Mouse (Mus musculus) frontal cortex, adult 2 months (tissue): ENCODE data around the gene Dpp6. TPM values are rescaled to one million over a fixed set of nuclear protein-coding genes. Genes with fewer than 3 reads are reported as not detected.

Experiments
- DNase-seq, 2 experiments: peaks; one replicate each; pipeline ENCODE4 v3.0.0; 2022; ENCODE audit warnings: low spot score in 1 of 2; ENCODE audit errors: extremely low spot score in 1 of 2
- polyA plus RNA-seq: library from polyadenylated mRNA; depleted of rRNA; stranded (reverse); fragments of >200 nt; gene quantifications from 2 replicates; pipeline ENCODE4 v1.2.3, GENCODE M21; 2012

Gene Dpp6
- polyA plus RNA-seq, 1 experiment = 133 TPM

- DNase-seq = peak in 1 of 2 experiments; percentile 20
Observed at GRCm38 (mm10) chr5:27716026-27716425, 899.0 kb downstream of the Dpp6 start.

DNA sequence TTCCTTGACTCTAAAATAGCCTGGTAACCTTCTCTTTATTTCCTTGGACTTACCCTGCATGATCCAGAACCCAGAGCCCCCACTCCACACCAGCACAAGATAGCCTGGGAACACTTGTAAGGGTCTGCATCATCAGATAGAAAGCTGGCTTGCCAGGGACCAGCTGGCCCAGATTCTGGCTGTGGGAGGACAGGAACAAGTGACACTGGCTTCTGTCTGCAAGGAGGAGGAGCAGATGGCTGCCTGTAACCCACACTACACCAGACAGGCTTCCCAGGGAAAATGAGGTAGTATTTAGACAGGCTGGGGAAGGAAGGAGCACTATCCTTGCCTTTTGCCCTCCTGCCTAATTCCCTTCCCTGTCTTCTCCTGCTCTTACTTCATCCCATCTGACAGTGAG is 900.3 kb downstream of the Dpp6 start:
- peak; percentile 36 to 71 for DNase-seq

DNA sequence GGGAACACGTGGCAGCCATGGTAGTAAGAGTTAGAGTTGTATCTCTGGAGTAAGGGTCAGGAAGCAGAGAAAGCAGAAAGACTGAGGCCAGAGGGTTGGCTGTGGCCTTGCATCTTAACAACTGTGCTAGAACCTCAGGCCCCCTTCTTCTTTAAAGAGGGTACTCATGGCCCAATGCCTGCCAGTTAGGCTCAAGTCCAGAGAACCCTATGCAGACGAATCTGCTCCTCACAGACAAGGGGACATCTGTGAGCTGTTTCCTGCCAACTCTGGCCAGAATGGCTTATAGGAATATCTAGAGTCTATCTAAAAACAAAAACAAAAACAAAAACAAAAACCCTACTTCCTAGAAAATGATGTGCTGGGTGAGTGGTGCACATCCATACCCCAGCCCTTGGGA is 902.3 kb downstream of the Dpp6 start:
- DNase-seq = no peak

- DNase-seq = no peak
Observed at GRCm38 (mm10) chr5:27724460-27724859, 907.5 kb downstream of the Dpp6 start.

- DNase-seq = peak in 1 of 2 experiments; percentile 59
Observed at GRCm38 (mm10) chr5:27730666-27731065, 913.7 kb downstream of the Dpp6 start.

- no peak for DNase-seq
Observed at GRCm38 (mm10) chr5:27731392-27731791, 914.4 kb downstream of the Dpp6 start.

DNA sequence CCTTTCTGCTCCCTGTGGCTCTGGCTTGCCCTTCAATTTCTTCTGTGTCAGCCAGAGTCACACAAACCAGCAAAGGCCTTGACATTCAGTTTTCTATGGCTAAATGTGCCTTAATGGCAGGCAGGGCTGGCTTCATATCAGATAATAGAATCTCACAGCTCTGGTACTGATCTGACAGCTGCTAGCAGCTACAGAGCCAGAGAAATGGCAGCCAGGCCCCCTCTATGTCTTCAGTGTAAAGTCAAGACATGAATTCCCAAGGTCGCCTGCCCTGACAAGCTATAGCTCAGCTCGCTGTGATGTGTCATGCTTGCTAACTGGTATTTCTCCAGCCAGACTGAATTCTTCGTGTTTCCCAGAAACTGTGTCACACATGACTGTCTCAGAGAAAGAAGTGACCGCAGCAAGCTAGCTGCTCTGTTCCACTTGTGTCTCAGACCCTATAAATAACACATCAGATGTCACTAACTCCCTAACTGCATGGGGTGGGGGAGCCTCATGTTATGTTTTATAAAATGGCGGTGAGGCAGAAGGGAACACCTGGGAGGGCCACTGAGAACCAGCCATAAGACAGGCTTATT is 915.4 kb downstream of the Dpp6 start:
- peak; percentile 29 to 52 for DNase-seq

- peak in 1 of 2 experiments; percentile 50 for DNase-seq
Observed at GRCm38 (mm10) chr5:27737168-27737567, 920.2 kb downstream of the Dpp6 start.

- DNase-seq = no peak
Observed at GRCm38 (mm10) chr5:27739216-27739615, 922.2 kb downstream of the Dpp6 start.

GRCm38 (mm10) chr5:27744944-27745343 is 927.9 kb downstream of the Dpp6 start:
- DNase-seq = no peak

GRCm38 (mm10) chr5:27765780-27766179 is 948.8 kb downstream of the Dpp6 start:
- no peak for DNase-seq

GRCm38 (mm10) chr5:27767948-27768347 is 950.9 kb downstream of the Dpp6 start:
- DNase-seq = no peak
